Mouse (Mus musculus) CD4-positive helper T cell, adult 2 months (primary cell): ENCODE results near the gene Tuba4a.

Experiments used
- DNase-seq: peaks from one replicate; pipeline ENCODE4 v3.0.0-alpha.2; 2012; ENCODE audit warnings: low read depth, missing footprints, low spot score

Gene Tuba4a

DNA sequence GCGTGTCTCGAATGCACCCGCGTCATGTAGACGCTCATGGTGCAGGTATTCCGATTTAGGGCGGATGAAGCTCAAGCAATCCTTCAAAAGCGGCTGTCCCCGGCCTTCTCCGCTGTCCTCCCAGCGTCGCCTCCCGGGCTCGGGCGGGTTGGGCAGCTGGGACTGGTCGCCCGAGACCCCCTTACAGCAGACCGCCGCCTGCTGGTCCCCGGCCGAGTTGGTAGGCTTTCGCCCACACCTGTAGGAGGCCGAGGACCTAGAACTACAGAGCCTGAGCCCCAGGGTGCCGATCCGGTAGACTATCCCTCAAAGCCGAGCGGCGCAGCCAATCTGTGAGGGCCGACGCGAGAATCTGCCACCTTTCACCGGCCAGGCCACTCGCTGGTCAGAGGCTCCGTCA is at the start of gene Tuba4a:
Gene Tuba4a (minus strand): TSS at position 335 of the 400 bp plus-strand sequence.
- no peak for DNase-seq

DNA sequence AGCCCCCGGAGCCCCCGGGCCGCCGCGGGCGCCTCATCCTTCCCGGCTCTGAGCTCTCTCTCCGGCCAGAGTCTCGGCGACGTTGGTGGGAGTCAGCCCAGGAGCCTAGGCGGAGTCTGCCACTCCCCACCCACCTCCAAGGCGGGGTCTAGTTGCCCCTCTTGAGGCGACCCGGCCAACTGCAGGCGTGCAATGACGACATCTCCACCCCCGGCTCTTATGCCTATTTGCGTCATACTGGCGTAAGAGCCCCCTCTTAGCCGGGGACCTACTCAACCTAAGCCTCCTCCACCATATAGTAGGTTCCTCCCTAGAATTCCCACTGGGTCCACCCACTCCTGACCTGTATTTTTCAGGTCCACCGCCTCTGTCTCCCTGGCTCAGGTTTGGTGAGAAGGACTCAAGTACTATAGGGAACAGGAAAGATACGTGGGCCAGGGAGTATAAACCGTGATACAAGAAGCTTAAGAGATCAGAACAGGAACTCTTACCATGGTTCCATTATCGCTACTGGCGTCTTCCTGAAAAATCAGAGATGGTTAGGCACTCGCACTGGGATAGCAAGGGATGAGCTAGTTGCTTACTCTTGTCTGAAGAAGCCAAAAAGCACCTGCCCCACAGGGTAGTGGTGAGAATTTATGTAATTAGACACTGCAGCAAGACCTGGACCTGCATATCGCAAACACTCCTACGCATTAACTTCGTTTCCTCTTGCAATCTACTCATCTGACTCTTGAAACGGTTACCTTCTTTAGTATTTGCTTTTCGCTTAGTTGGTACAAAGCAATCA is 44.6 kb upstream of the Tuba4a start, which contains the start of gene Ptprn:
Gene Ptprn (minus strand): TSS at position 412 of the 790 bp plus-strand sequence.
- no peak for DNase-seq

DNA sequence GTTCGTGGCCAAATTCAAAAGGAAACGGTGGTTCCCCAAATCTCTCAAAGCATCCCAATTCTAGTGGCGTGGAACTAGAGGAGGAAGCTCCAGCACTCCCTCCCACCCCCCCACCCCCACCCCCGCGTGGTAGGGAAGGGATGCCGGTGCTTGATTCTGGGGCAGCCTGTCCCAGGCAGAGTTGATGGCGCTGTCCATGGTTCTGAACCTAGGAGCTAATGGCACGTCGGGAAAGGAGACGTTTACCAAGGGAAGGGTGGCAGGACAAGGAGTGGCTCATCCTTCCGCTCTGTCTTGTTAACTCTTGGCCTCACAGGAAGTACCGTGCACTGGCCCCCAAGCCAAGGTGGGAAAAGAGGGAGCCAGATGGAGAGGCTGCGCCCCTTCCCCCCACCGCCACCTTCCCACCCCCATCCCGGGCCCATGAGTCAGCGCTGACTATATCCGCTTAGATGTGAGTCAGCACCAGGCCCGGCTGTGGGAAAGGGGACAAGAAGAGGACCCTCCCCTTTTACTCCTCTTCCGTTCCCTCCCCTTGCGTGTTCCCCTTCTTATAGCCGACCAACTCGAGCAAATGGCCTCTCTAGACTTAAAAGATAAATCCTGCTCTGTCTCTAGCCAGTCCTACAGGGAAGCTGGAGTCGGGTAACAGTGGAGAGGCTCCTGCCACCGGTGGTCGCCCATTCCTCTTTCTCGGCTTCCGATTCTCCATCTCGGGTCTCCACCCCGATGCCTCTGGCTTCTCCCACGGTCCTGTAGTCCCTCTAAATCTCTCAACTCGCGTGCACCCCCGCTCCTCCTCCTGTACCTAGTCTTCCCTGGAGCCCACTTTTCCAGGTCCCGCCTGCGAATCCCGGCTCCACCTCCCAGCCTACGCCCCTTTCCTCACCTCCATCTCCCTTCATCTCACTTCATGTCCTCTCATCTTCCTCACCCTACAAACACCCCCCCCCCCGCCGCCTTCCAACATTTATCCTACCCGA is 43.6 kb upstream of the Tuba4a start:
- DNase-seq: peak; percentile 41

DNA sequence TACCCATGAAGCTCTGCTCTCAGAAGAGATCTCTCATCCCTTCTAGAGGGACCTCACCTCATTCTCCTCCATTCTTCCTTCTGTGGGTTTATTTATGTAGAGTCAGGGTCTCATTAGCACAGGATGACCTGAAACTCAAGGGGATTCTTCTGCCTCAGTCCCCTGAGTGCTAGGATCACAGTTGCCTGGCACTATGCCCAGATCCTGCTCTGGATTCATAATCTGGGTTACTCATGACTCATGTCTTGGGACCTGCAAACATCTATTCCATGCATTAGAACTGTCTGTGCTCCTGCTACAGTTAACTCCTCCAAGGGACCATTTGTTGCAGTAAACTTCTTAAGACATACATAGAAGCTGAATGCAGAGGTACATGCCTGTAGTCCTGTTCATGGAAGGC is 41.6 kb upstream of the Tuba4a start:
- DNase-seq: no peak

DNA sequence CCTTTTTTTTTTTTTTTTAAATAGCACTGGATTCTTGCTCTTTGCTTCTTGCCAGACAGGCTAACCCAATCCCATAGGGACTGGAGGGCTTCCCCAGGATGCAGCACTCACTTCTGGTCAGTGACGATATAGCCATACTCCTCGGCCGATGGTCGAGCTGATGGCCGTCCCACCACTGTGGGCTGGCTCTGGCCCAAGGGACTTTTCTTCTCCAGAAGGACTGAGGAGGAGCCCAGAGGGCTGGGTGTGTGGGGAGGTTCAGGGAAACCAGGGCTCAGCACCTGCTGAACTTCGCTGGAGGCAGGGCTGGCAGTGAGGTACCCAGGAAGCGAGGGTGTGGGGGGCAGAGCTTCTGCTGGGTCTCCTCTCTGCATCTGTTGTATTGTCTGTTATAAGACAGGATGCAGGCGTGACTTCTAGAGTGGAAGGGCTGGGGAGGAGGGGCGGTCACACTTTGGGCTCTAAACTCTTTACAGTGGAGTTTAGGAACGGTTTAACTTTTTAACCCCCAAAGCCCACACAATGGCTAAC is 35.9 kb upstream of the Tuba4a start:
- no peak for DNase-seq

DNA sequence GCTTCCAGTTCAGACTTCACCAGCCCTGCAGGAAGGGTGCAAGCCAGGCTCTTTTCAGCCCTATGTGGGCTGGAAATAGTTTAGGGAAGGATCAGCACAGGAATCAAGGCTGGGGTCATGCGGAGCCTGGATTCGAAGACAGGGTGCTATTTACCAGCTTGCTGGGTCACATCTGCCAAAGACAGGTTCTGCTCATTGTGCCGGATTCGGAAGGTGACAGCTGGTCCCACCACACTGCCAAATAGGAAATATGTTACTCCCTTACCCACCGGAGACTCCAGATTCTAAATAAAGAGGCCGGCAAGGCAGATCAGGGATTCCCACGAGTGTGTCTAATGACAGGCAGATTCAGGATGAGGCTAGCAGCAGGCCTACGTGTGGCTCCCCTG is 35.0 kb upstream of the Tuba4a start:
- no peak for DNase-seq

DNA sequence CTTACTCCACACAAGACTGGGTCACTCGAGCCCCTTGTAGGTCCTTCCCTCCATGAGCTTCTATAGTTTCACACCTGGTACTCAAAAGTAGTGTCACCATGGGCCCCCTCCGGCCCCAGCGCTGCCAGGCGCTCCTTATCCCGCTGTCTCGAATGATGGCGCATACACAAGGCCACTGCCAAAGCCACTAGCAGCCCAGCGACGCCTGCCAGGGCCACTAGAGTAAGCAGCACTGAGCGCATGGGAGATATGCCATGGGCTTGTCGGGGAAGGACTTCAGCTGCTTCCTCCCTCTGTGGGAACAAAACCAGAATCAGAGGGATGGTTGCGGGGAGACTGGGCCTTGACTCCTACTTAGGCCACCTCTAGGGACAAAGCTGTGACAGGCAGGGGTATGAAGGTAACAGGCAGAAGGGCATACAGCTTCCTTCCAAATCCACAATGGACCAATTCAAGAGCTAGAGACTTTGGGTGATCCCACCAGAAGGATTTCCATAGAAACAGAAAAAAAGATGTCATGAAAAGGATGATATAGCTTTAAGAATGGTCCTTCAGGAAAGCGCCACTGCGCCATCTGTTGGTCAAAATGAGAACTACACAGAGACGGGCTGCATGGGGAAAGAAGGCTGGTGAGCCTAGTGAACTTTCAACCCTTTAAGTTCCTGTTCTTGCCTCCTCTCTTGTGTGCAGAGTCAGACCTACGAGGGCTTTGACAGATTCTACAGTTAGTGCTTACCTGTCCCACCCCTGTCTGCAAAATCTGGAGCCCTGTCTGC is 34.4 kb upstream of the Tuba4a start:
- DNase-seq: peak; percentile 81

DNA sequence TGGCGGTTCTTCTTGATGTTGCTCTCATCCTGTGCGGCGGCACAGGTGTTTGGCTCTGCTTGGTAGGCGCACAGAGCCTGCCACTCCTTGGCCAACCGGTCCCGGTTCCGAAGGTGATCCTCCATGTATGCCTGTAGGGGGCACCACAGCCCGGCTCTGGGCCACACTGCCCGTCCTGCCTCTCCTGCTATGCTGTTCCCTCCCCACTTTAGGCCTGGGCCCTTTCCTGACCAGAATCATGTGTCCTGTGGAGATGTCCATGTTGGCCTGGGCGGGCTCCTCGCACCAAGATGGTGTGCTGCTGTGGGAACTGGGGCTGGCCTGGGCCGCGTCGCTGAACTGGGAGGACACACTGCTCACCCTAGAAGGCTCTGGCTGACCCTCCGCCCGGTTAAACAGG is 33.4 kb upstream of the Tuba4a start:
- no peak for DNase-seq

DNA sequence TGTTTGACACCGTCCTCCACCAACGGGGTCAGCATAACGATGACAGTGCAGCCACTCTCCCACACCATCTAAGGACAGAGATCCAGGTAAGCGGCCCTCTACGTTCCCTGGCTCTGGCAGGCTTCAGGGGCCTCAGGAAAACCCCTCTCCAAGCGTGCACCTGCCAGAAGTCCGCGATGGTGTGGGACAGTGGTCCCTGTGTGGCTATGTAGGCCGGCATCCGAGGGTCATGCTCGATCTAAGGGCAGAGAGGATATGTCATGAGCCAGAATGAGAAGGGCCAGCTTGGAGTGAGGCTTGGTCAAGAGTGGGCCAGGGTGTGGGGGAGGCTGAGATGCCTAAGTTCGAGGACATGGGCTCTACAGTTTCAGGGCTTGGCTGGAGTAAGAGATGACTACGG is 32.6 kb upstream of the Tuba4a start:
- DNase-seq: no peak

DNA sequence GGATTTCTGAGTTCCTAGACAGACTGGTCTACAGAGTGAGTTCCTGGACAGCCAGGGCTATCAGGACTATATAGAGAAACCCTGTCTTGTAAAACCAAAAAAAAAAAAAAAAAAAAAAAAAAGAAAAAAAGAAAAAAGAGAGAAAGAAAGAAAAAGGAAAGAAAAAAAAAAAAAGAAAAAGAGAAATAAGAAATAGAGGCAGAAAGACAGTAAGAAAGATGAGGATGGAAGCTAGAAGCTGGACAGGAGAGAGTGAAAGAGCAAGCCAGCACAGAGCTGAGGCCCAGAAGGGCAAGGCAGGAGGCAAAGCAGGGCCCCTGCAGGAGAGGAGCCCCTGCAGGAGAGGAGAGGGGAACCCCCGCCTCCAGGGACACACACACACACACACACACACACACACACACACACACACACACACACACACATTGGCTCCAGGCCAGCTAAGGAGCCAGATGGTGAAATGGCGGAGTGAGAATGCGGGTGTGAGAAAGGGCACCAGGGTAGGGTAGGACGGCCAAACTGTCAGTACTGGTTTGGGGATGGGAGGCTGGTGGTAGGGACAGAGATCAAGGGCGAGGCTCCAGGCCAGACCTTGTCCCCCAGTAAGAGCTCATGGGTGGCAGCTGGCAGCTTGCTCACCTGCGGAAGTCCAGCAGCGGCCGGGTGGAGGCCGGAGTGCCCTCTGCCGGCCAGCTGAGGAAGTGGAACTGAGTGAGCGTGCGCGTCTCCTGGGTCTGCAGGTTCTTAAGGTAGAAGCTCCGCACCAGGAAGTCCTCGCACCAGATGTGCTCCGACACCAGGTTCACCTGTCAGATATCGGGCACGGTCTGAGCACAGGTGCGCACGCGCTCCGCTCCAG is 31.7 kb upstream of the Tuba4a start:
- DNase-seq: peak; percentile 90

DNA sequence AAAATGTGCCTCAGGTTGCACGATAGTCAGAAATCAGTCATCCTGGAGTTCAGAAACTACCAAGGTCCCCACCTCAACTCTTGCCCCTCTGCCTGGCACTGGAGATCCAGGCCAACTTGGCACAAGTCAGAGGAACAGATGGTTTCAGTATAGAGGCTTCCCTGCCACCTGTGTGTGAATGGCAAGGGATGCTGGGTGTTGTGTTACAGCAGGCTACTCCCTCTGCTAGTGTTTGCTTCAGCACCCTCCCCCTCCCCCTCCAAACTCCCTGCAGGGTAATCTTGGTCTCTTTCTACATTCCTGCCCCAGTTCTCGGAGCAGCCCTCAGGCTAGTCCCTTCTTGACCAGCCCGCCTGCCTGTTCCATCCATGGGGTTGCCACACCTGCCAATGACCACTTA is 30.8 kb upstream of the Tuba4a start:
- DNase-seq: no peak

DNA sequence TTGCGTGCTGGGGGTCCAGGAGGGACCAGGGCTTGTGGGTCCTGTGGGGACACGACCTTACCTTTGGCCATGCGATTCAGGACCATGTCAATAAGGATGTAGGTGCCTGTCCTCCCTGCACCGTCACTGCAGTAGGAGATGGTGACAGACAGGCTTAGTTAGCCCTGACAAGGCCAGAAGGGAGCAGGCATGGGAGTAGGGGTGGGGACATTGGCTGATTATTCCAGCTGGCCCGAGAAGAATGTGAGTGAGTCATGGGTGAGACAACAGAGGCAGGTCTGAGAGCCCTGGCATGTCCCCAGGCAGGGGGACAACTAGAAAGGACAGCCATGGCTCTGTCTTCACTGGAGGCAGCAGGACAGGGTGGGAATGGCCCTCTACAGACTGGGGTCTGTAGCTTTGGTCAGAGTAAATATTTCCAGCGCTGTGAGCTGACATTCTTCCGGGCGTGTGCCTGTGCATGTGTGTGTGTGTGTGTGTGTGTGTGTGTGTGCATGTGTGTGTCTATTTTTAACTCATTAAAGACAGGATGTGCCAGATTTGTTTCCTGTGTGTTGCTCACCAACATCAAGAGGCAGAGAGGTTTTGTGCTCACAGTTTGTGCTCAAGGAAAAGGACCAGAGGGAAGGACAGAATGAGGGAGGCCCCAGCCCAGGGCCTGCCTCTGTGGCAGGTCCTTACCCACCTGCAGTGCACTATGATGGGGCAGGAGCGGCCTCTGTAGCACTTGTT is 28.5 kb upstream of the Tuba4a start:
- DNase-seq: peak; percentile 71

DNA sequence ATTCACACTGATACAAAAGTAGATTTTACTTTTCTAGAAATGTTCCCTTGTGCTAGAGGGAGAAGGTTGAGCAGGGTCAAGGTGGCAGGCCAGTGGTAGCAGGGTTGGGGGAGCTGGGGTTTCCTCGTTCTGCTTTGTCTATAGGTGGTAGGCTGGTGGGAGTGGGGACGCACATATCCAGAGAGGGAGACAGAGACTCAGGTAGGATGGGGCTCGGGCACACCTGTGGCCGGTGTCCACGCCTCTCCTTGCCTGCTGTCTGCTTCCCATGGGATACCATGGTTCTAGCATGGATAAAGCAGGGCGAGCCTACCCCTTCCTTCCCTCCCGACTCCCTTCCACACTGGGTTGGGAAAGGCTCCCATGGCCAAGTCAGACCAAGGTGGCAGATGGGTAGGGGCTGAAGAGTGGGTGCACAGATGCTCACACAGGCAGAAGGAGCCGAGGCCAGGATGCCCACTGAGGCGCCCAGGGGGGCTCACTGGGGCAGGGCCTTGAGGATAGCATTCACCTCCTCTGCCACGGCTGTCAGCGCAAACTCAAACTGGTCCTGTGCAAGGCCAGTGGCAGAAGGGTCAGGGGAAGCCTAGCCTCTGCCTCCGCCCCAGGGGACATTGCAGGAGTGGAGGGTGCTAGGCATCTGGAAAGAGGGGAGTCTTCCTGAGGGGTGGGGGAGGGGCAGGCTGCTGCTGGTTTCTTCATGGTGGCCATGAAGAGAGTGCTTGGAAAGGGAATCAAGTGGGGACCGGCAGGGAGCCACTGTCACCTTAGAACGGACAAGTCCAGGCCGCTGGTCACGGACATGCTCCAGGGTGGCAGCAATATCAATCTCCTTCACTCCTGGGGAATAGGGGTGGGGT is 27.6 kb upstream of the Tuba4a start:
- no peak for DNase-seq

DNA sequence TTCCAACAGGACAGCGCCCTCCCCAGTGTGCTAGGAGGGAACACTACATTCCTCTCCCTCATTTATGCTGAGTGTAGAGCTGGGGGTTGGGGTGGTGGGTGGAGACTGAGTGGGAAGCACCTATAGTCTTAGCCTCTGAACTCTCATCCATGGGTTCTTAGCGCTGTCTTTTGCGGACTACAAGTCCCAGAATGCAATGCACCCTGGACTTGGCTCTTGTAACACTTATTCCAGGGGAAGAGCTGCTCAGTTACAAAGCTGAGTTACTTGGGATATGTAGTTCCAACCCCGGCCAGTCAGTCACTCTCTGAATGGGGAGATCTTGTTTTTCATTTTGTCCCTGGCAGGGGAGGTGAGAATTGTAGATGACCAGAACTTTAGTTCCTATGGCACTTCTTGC is 25.2 kb upstream of the Tuba4a start:
- DNase-seq: peak; percentile 55

DNA sequence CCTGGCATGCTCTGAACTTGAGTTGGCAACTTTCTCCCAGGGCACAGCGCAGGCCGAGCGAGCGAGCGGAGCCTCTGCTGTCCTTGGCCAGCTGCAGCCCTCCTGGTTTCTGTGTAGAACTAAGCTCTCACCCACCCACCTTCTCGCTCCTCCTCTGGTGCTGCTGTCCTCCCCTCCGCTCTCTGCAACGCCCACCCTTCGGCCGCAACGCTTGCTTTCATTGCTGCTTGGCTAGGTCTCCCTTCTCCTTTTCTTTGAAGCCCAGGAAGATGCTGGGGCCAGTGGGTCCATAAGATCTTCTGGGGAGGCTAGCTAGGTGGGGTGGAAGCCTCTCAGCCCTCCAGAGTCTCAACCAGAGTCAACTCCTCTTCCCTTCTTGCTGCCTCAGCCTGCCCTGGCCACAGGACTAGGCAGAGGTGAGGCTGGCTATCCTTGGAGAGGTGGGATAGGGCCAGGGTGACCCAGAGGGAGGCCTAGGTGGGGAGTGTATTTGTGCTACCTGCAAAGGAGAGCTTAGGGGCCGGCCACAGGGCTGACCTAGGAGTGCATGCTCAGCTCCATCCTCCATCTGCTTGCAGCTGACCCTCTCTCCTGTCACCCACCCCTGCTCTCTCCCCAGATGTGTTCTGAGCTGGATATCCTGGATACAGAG is 24.6 kb upstream of the Tuba4a start:
- DNase-seq: no peak

DNA sequence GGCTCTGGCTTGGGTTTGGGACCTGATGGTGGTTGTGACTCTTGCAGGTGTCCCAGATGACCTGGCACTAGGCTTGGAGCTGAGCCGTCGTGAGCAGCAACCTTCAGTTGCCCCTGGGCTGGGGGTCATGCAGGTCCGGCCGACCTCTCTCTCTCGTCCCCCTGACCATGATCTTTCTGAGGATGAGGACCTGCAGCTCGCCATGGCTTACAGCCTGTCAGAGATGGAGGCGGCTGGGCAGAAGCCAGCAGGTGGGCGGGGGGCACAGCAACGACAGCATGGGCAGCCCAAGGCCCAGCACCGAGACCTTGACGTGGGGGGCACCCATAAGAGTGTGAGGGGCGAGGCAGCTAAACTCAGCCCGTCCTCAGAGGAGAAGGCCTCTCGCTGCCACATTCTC is 23.7 kb upstream of the Tuba4a start:
- DNase-seq: no peak

DNA sequence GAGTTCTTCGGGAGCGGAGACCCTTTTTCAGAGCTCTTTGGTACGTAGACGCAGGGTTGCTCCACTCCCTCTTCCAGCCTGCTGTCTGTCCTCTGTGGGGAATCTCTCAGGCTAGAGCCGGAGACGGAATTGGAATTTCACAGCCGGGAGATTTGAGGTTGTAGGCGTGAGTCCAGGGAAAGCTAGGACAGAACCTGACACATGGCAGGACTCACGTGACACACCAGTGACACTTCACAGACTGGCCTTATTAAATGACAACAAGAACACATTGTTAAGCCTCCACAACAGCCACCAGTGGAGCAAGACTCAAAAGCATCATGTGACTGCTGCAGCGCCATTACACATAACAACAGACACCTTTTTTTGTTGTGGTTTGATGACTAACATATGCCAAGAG is 19.9 kb upstream of the Tuba4a start:
- no peak for DNase-seq
